ENCODE assay signal across 32 mouse cellular contexts in the genomic region with DNA sequence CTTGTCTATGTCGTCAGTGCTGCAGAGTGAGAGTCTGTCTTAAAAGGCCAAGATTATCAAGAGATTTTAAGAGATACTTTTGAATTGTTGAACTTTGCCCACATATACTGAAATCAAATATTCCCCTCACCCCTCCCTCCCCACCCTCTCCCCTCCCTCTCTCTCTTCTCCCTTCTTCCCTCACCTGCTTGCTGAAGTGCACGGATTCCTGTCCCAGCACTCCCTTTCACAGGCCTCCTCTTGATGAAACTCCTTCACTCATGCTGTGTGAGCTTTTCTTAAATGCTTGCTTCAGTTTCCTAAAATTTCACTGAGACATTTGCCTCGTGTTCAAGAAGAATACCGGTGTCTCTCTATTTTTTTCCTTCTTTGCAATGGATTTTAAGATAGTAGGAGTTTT. TPM values are rescaled to one million over a fixed set of nuclear protein-coding genes. Genes with fewer than 3 reads are reported as not detected.
"Had no signal": no experiment of that assay in that cellular context is flagged by ENCODE, and none has a peak within 500 bp of the region (broad histone marks: within the 10 kb centered on the region; RNA-seq: fewer than 3 reads in every experiment).

No protein-coding gene starts in this region.

- ATAC-seq: liver, embryonic 12.5 days; liver, postnatal 0 days; midbrain, embryonic 13.5 days; midbrain, embryonic 15.5 days; midbrain, embryonic 16.5 days had no signal

- DNase-seq: layer of hippocampus, postnatal 36 days; left cerebral cortex, postnatal 4 days; liver; liver, embryonic 13.5 days; liver, postnatal 0 days; lung, adult 18-20 months; lung, adult 2 months; lung, postnatal 10 days; lung, postnatal 36 days; lung, postnatal 4 days had no signal

- H3K4me2 ChIP-seq: limb, embryonic 12.5 days; limb, embryonic 13.5 days; limb, embryonic 15.5 days; liver, embryonic 11.5 days; liver, embryonic 12.5 days; liver, embryonic 13.5 days; liver, embryonic 15.5 days; midbrain, embryonic 11.5 days; midbrain, embryonic 12.5 days; midbrain, embryonic 13.5 days; midbrain, embryonic 15.5 days; neural tube, embryonic 12.5 days had no signal

- H3K9me3 ChIP-seq: limb, embryonic 10.5 days; limb, embryonic 12.5 days; limb, embryonic 13.5 days; limb, embryonic 15.5 days; liver, embryonic 13.5 days; liver, embryonic 15.5 days; midbrain, embryonic 12.5 days; midbrain, embryonic 13.5 days; midbrain, embryonic 15.5 days; neural tube, embryonic 12.5 days had no signal

- H3K27me3 ChIP-seq: limb, embryonic 12.5 days; limb, embryonic 13.5 days; limb, embryonic 15.5 days; liver, embryonic 12.5 days; liver, embryonic 13.5 days; liver, embryonic 15.5 days; megakaryocyte, embryonic 14.5 days; midbrain, embryonic 12.5 days; midbrain, embryonic 13.5 days; midbrain, embryonic 15.5 days; neural tube, embryonic 12.5 days had no signal

- H3K27ac ChIP-seq: left cerebral cortex, adult 2 months; limb, embryonic 10.5 days; limb, embryonic 12.5 days; limb, embryonic 13.5 days; limb, embryonic 15.5 days; liver, embryonic 12.5 days; liver, embryonic 13.5 days; liver, embryonic 14.5 days; liver, embryonic 15.5 days; macrophage; midbrain, embryonic 12.5 days; midbrain, embryonic 13.5 days; midbrain, embryonic 15.5 days; neural tube, embryonic 12.5 days had no signal

- H3K9ac ChIP-seq: limb, embryonic 12.5 days; limb, embryonic 13.5 days; limb, embryonic 15.5 days; liver, embryonic 12.5 days; liver, embryonic 13.5 days; liver, embryonic 14.5 days; liver, embryonic 15.5 days; liver, postnatal 0 days; midbrain, embryonic 12.5 days; midbrain, embryonic 13.5 days; midbrain, embryonic 15.5 days; neural tube, embryonic 12.5 days had no signal

- H3K4me3 ChIP-seq: left cerebral cortex, adult 2 months; limb, embryonic 10.5 days; limb, embryonic 12.5 days; limb, embryonic 13.5 days; limb, embryonic 15.5 days; liver, embryonic 12.5 days; liver, embryonic 13.5 days; liver, embryonic 15.5 days; megakaryocyte, embryonic 14.5 days; midbrain, embryonic 10.5 days; midbrain, embryonic 12.5 days; midbrain, embryonic 13.5 days; midbrain, embryonic 15.5 days; myocyte; neural tube, embryonic 12.5 days had no signal

- H3K4me1 ChIP-seq: limb, embryonic 10.5 days; limb, embryonic 12.5 days; liver, embryonic 12.5 days; liver, embryonic 13.5 days; liver, embryonic 15.5 days; megakaryocyte, embryonic 14.5 days had no signal

- H3K36me3 ChIP-seq: limb, embryonic 10.5 days; limb, embryonic 12.5 days; limb, embryonic 13.5 days; limb, embryonic 15.5 days; liver, embryonic 12.5 days; liver, embryonic 13.5 days; liver, embryonic 15.5 days; midbrain, embryonic 10.5 days; midbrain, embryonic 12.5 days; midbrain, embryonic 13.5 days; midbrain, embryonic 15.5 days; neural tube, embryonic 12.5 days had no signal

RNA-seq across cellular contexts. Expression of a gene that starts 34.7 kb away (rescaled TPM):
- polyA plus RNA-seq: limb, embryonic 12.5 days; limb, embryonic 13.5 days; limb, embryonic 15.5 days; liver, adult 2 months; liver, embryonic 12.5 days; liver, embryonic 13.5 days; liver, embryonic 14.5 days; liver, embryonic 15.5 days; liver, embryonic 16.5 days; liver, postnatal 0 days; lung, adult 2 months; macrophage; midbrain, embryonic 14.5 days; myocyte had no signal
